Mouse (Mus musculus) C2C12 (cell line): ENCODE data around the gene Tgfb1i1.
A peak's percentile ranks its signal among the peaks of the same experiment; 100 is the strongest.

Source experiments
- CEBPB ChIP-seq: IDR thresholded peaks from one replicate; pipeline ENCODE4 v1.6.1; 2011; ENCODE audit warnings: low read depth, mild to moderate bottlenecking, control low read depth, moderate library complexity
- CTCF ChIP-seq: IDR thresholded peaks from one replicate; pipeline ENCODE4 v1.5.1; 2011; ENCODE audit not compliant: control insufficient read depth, insufficient read depth, insufficient read length
- FOSL1 ChIP-seq: IDR thresholded peaks from one replicate; pipeline ENCODE4 v1.8.0; 2011; ENCODE audit warnings: mild to moderate bottlenecking, low read length; ENCODE audit not compliant: poor library complexity, insufficient read depth, severe bottlenecking
- MAX ChIP-seq: IDR thresholded peaks from one replicate; pipeline ENCODE4 v1.6.1; 2011; ENCODE audit warnings: mild to moderate bottlenecking, control low read depth
- MYOD1 ChIP-seq: IDR thresholded peaks from one replicate; pipeline ENCODE4 v1.6.1; 2011; ENCODE audit warnings: low read depth; ENCODE audit not compliant: control insufficient read depth, insufficient read length
- MYOG ChIP-seq: IDR thresholded peaks from one replicate; pipeline ENCODE4 v1.6.1; 2011; ENCODE audit not compliant: control insufficient read depth, insufficient read length; ENCODE audit errors: extremely low read depth
- USF1 ChIP-seq: IDR thresholded peaks from one replicate; pipeline ENCODE4 v1.6.1; 2011; ENCODE audit warnings: low read depth, mild to moderate bottlenecking, control low read depth, moderate library complexity

GRCm38 (mm10) chr7:128238991-128239390 lies 7.6 kb upstream of the Tgfb1i1 start:
- TF ChIP-seq CTCF (no peak), CEBPB (peak; percentile 76), MYOD1 (no peak), MYOG (no peak), USF1 (no peak), MAX (no peak), FOSL1 (no peak)
